Mouse (Mus musculus) C2C12 (cell line): ENCODE data around the gene Madd.

Source experiments
- CTCF ChIP-seq: IDR thresholded peaks from one replicate; pipeline ENCODE4 v1.5.1; 2011; ENCODE audit not compliant: control insufficient read depth, insufficient read depth, insufficient read length
- MYOD1 ChIP-seq: IDR thresholded peaks from one replicate; pipeline ENCODE4 v1.6.1; 2011; ENCODE audit warnings: low read depth; ENCODE audit not compliant: control insufficient read depth, insufficient read length

GRCm38 (mm10) chr2:91113852-91114251, 69.8 kb downstream of the Madd start:
- TF ChIP-seq CTCF (no peak), MYOD1 (no peak)
